Comparison of ENCODE assay signal across 15 mouse cellular contexts in the genomic region with DNA sequence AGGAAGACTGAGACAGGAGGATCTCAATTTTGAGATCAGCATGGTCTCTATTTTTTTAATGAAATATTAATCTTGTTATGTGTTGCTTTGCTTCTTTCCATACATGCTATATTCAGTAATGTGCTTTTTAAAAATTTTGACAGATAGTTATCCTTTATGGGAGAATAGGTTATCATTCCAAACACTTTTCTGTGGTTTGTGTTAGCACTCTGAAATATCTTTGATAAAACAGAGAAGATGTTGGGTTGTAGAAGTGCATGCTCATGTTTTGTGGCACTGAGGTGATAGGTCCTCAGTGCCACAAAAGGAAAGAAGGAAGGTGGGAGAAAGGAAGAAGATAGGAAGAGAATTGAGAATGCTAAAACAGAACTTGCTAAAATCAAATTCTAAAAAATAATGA.
"Had no signal": no experiment of that assay in that cellular context is flagged by ENCODE, and none has a peak within 500 bp of the region (broad histone marks: within the 10 kb centered on the region; RNA-seq: fewer than 3 reads in every experiment).

No protein-coding gene starts in this region.

- H3K36me3 ChIP-seq: midbrain, embryonic 10.5 days; midbrain, embryonic 15.5 days; neural tube, embryonic 12.5 days had no signal

- H3K4me2 ChIP-seq: lung, embryonic 14.5 days; midbrain, embryonic 13.5 days; midbrain, embryonic 15.5 days; neural tube, embryonic 12.5 days; stomach, embryonic 15.5 days had no signal

- ATAC-seq: midbrain, embryonic 13.5 days; midbrain, embryonic 15.5 days had no signal

- H3K27ac ChIP-seq: midbrain, embryonic 10.5 days; midbrain, embryonic 13.5 days; midbrain, embryonic 15.5 days; neural tube, embryonic 12.5 days; stomach, embryonic 15.5 days; stomach, postnatal 0 days had no signal

- H3K9me3 ChIP-seq: megakaryocyte, embryonic 14.5 days; midbrain, embryonic 10.5 days; midbrain, embryonic 13.5 days; midbrain, embryonic 15.5 days; neural tube, embryonic 12.5 days; stomach, embryonic 15.5 days had no signal

- H3K4me3 ChIP-seq: megakaryocyte, embryonic 14.5 days; midbrain, embryonic 10.5 days; midbrain, embryonic 13.5 days; midbrain, embryonic 15.5 days; neural tube, embryonic 12.5 days; stomach, embryonic 15.5 days had no signal

- H3K4me1 ChIP-seq: midbrain, embryonic 10.5 days; midbrain, embryonic 13.5 days; midbrain, embryonic 15.5 days; neural tube, embryonic 12.5 days; stomach, embryonic 15.5 days had no signal

- H3K27me3 ChIP-seq: megakaryocyte, embryonic 14.5 days; midbrain, embryonic 13.5 days; midbrain, embryonic 15.5 days; neural tube, embryonic 12.5 days; stomach, embryonic 15.5 days had no signal

- H3K9ac ChIP-seq: lung, embryonic 14.5 days; midbrain, embryonic 13.5 days; midbrain, embryonic 15.5 days; neural tube, embryonic 12.5 days; stomach, embryonic 15.5 days had no signal

- DNase-seq: lung, adult 18-20 months; lung, embryonic 14.5 days; lung, postnatal 10 days; lung, postnatal 4 days; right cerebral cortex, postnatal 14 days; thymus, adult 2 months; thymus, postnatal 25 days; thymus, postnatal 4 days had no signal
